Mouse (Mus musculus) kidney, adult 9 months (tissue): Measurements from ENCODE around the gene Abca5.

Experiments
- DNase-seq: peaks from one replicate; pipeline ENCODE4 v3.0.0; 2022

Gene Abca5

GRCm38 (mm10) chr11:110297917-110298533, 39.5 kb downstream of the Abca5 start:
- no peak for DNase-seq

DNA sequence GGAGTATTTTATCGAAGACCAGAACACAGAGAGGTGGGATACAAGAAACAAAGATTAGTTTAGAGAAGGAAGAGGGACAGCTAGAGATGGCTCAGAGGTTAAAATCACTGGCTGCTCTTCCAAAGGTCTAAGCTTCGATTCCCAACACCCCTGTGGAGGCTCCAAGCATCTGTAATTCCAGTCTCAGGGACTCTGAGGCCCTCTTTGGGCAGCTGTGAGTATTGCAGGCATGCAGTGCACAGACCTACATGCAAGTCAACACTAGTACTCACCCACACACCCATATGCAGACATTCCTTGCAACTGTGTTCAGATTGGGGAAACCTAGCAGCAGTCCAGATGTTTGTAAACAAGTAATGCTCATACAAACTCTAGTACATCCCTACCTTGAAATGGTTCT, 46.9 kb downstream of the Abca5 start:
- DNase-seq = no peak

GRCm38 (mm10) chr11:110288423-110288822, 49.1 kb downstream of the Abca5 start:
- no peak for DNase-seq

DNA sequence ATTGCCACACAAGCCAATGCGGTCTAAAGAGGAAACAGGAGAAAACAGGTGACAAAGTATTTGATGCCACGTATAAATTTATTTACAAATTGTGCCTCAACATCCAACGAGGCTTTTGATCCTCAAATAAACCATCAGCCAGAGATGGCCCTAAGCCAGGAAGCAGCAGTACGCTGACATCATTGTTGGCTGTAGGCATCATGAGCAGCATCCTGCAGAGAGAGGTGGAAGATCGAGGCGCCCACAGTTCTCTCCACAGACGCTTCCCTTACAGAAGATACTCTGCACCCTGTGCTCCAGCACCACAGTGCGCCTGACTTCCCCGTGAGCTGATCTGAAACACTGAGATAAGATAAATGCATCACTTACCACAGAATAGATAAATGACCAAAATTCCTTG, 49.8 kb downstream of the Abca5 start:
- DNase-seq = no peak

DNA sequence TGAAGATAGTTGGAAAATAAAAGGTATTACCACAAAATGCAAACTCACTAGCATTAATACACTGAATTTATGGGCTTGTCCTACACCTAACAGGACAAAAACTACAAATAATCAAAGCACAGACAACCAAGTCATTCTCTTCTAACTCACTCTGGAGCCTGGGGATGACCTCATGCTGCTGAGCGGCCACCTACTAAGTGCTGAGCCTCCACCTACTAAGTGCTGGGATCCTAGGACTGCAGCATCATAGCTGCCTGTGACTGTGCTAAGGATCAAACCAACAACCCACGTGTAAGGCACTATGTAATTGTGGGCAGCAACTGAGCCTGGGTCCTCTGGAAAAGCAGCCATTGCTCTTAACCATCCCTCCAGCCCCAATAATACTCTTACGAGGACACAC, 51.2 kb downstream of the Abca5 start:
- no peak for DNase-seq

- DNase-seq = no peak
Measured at GRCm38 (mm10) chr11:110284849-110285248, 52.7 kb downstream of the Abca5 start.

DNA sequence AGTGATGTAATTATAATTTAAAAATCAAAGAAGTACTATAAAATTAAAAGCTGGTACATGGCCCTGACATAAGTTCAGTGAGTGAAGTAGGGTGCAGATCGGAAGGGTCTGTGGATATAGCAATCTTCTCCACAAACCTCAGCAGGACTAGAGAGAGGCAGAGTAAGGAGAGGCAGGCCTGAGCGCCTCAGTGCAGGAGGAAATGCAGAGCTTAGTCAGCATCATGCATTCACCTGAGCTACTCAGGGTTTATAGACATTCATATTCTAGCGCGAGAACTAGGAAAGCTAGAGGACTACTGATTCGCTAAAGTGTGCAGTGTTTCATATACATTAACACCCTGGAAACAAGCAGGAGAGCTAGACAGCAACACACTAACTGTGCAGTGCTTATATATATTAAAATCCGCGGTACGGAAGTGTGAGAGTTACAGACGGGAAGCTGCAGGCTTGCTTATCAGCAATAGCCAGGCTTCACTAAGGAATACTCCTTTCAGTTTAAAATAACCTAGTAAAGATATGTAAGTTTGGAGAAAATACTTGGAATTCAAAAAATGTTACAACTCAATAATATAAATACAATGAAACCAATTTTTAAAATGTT, 53.2 kb downstream of the Abca5 start:
- DNase-seq = no peak

DNA sequence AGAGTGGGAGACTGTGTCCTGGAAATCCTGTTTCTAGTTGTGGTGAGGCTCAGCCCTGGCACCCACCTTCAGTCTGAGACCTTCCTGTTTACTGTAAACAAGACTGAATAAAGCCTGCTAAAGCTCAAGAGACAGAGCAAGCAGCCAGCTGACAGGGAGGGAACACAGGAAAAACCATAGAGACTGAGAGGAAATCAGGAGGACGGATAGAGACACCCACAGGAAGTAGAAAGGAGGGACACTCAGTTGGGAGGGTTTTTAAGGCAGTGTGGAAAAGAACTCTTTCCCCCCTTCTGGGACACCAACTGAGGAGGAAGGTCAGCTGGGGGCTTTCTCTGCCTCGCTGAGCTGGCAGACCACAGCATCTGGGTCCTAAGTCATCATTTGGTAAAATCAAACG, 62.7 kb downstream of the Abca5 start:
- peak; percentile 13 for DNase-seq

DNA sequence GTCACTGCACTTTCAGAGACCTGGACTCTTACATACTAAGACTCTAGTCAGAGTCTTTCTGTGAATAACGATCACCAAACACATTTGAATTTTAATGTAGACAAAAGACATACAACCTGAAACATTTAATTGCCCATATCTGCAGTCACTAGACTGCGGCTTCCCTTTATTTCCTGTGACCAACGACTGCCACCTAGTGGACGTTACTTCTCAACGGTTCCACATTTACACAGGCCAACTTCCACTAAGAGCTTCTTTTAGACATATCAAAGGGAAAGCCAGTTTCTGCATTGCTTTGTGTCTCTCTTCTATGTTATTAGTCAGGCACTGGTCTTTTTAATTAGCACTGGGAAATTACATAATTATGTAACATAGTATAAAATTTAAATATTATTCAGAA, 65.8 kb downstream of the Abca5 start:
- DNase-seq = peak; percentile 69

- DNase-seq = peak; percentile 78
Measured at GRCm38 (mm10) chr11:110268244-110268844, 69.2 kb downstream of the Abca5 start.

GRCm38 (mm10) chr11:110267232-110267631, 70.3 kb downstream of the Abca5 start:
- DNase-seq = no peak

DNA sequence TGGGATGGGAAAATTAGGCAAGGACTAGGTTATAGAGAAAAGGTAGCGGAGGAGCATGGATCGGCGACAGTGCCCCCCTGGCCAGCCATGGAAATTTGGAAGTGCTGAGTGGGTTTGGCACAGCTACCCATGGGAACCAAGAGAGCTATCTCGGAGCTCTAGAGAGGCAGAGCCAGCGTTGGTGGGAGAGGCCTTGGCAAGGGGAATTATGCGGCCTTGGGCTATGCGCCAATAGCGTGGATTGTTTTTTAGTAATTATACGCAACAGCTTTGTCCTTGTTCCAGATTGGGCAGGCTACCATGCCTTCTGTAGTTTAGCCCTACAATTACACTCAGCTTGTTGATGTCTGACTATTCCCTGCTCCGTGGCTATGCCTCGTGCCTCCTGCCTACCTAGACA, 70.8 kb downstream of the Abca5 start:
- no peak for DNase-seq

DNA sequence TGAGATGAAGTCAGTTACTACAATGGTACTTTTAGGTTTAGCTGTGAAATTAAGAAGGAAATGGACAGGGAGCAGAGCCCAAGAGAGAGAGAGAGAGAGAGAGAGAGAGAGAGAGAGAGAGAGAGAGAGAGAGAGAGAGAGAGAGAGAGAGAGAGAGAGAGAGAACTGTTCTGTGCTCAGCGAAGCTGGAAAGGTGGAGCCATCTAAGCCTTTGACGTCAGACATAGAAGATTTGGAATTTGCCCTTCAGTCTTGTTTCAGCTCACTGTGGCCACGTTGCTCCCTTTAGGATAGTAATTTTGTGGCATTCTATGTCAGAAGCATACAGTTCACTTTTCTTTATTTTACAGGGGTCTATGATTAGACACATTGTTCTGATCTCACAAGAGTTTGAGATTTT, 75.6 kb downstream of the Abca5 start:
- DNase-seq = no peak

- DNase-seq = no peak
Measured at GRCm38 (mm10) chr11:110257911-110258310, 79.6 kb downstream of the Abca5 start.

DNA sequence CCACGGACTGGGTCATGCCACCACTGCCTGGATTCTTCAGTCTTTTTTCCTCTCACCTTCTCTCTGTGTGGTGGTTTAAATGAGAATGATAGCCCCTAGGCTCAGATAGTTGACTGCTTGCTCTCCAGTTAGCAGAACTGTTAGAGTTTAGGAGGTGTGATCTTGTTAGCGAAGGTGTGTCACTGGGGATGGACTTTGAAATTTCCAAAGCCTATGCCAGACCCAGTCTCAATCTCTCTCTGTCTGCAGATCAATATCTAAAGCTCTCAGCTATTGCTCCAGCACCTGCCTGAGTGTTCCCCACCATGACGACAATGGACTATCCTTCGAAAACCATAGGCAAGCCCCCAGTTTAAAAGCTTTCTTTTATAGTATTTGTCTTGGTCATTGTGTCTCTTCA, 80.5 kb downstream of the Abca5 start:
- no peak for DNase-seq

- DNase-seq = no peak
Measured at GRCm38 (mm10) chr11:110252256-110252655, 85.3 kb downstream of the Abca5 start.

- DNase-seq = peak; percentile 23
Measured at GRCm38 (mm10) chr11:110251534-110251933, 86.0 kb downstream of the Abca5 start, which contains the start of gene Abca6. Gene Abca6 (minus strand): TSS chr11:110251776.

GRCm38 (mm10) chr11:110244730-110245129, 92.8 kb downstream of the Abca5 start:
- DNase-seq = peak; percentile 86

- no peak for DNase-seq
Measured at GRCm38 (mm10) chr11:110237466-110237865, 100.0 kb downstream of the Abca5 start.

GRCm38 (mm10) chr11:110232975-110233374, 104.5 kb downstream of the Abca5 start:
- DNase-seq = no peak
